Mouse (Mus musculus): Measurements from ENCODE around the gene Slc35a3. TPM values are rescaled to one million over a fixed set of nuclear protein-coding genes. Genes with fewer than 3 reads are reported as not detected.
A peak's percentile ranks its signal among the peaks of the same experiment; 100 is the strongest.

Gene Slc35a3
- polyA plus RNA-seq, 1 experiment from 2014 or later, result 14.8 TPM

DNA sequence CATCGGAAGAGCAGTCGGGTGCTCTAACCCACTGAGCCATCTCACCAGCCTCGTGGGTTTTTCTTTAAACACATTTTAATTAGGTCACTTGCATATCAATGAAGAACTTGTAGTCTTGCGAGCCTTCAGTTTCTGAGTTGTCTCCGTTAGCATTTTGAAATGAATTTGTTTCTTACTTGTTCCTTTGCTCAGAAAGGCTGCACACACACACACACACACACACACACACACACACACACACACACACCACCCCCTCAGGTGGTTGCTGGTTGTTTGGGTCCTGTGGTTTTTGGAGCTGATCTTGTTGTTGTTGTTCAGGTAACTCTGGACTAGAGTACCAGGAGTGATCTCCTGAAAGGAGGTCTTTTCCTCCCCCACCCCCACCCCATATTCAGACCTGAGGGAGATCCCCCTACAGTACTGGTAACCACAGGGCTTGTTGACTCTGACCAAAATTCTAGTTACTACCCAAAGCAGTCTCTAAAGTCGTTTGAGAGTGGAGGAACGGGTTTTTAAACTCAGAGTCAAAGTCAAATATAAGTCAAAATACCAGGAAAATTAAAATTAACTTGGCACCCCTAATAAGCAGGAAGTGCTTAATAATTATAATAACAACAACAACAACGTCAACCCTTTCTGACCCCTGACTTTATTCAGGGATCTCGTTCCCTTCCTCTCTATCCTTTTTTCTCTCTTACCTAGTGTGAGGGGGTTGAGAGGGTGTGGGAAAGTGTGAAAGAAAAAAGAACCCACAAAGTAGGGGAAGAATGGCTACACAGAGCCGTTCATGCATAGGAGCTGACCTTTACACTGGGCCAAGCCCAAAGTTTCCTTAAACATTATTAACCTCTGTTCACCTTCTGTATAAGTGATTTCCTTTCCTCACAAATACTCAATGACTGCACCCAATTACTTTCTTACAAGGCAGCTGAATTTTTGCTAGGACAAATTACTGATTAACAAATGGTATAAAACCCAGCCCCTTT, 11.2 kb upstream of the Slc35a3 start:
- 69% methylated on average over 10 of the region's 10 CpGs for WGBS

DNA sequence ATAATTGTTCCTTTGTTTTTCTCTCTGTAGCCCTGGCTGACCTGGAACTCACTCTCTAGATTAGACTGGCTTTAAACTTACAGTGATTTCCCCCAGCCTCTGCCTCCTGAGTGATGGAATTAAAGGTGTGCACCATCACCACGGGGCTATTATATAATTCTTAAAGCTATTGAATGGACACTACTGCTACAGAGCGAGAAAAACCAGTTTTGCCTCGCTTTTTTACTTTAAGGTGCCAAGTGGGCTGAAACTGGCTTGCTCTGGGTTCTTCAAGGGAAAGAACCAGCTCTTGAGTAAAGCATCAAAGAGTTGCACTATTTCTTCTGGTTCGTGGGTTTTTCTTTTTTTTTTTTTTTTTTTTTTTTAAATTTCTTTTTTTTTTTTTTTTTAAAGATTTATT, 10.3 kb upstream of the Slc35a3 start:
- H3K36me3 ChIP-seq, result no peaks in the 10 kb centered on the region
- H3K9me3 ChIP-seq (replicated peaks), result no peaks in the 10 kb centered on the region
- no peaks in the 10 kb centered on the region for H3K27me3 ChIP-seq (replicated peaks)
- no peak overlapping the region for H3K4me2 ChIP-seq
- 79% methylated on average over 4 of the region's 4 CpGs for WGBS
- ATAC-seq (ENCODE audit: insufficient number of reproducible peaks, low FRiP score), result no peak
- H3K4me1 ChIP-seq (replicated peaks), result peaks cover 7% of the 10 kb centered on the region; the same call in 1 of the 2 replicates
- no peak overlapping the region for H3K27ac ChIP-seq (ENCODE audit: poor library complexity, severe bottlenecking)
- H3K9ac ChIP-seq, result no peak overlapping the region
- no peak overlapping the region for H3K4me3 ChIP-seq

More for the DNA sequence above, 11.2 kb upstream of the Slc35a3 start:
- Histone ChIP-seq H3K27me3 (replicated peaks) (no peaks in the 10 kb centered on the region), H3K27ac (ENCODE audit: poor library complexity, severe bottlenecking) (no peak overlapping the region), H3K9me3 (replicated peaks) (no peaks in the 10 kb centered on the region), H3K4me1 (replicated peaks) (peaks cover 7% of the 10 kb centered on the region; the same call in 1 of the 2 replicates), H3K36me3 (no peaks in the 10 kb centered on the region), H3K4me2 (no peak overlapping the region), H3K4me3 (no peak overlapping the region), H3K9ac (no peak overlapping the region)
- ATAC-seq (ENCODE audit: insufficient number of reproducible peaks, low FRiP score), result no peak

DNA sequence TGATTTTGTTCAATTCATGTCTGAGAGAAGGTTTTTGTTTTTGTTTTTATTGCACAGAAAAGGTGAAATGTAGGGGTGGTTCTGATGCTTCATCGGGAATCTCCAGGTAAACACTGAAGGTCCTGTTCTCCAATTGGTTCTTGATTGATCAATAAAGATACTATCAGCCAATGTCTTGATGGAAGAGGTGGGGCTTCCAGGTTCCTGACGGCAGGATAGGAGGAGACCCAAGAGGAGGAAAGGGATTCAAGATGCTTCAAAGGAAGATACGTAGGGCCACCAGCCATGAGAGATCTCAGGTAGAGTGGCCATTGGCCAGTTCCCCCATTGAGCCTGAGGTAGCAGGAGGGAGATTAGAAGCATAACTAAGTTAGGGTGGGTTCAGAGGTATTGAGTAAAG, 6.3 kb upstream of the Slc35a3 start:
- Histone ChIP-seq H3K4me2 (no peak overlapping the region), H3K4me1 (replicated peaks) (peaks cover 1% of the 10 kb centered on the region; the same call in 1 of the 2 replicates), H3K4me3 (no peak overlapping the region), H3K36me3 (no peaks in the 10 kb centered on the region), H3K9ac (no peak overlapping the region), H3K9me3 (replicated peaks) (no peaks in the 10 kb centered on the region), H3K27me3 (replicated peaks) (no peaks in the 10 kb centered on the region), H3K27ac (ENCODE audit: poor library complexity, severe bottlenecking) (no peak overlapping the region)
- WGBS, result 50% methylated on average over 3 of the region's 3 CpGs
- ATAC-seq (ENCODE audit: insufficient number of reproducible peaks, low FRiP score), result no peak

DNA sequence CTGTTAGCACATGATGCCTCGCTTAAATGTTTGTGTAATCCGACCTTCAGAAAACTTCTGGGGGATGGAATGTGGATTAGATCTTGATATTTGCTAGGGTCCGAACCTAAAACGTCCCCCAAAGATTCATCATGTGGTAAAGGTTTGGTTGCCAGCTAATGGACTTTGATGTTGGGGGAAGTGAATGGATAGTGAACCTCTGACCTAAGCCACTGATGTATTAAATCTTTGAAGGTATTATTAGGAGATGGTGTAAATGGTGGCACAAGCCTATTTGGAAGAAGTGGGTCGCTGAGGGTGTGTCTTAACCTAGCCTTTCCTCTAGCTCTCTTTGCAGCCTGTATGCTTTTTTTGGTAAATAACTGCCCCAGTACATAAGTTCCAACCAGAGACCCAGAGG, 400 bp upstream of the Slc35a3 start:
- H3K27me3 ChIP-seq (replicated peaks), result no peaks in the 10 kb centered on the region
- WGBS, result 29% methylated on average over 5 of the region's 5 CpGs
- peak overlapping the region; percentile 82 for H3K4me2 ChIP-seq
- peak overlapping the region; percentile 92 for H3K4me3 ChIP-seq
- no peaks in the 10 kb centered on the region for H3K36me3 ChIP-seq
- no peaks in the 10 kb centered on the region for H3K9me3 ChIP-seq (replicated peaks)
- H3K9ac ChIP-seq, result 0 out of 2 replicates have a peak overlapping the region, but pooled peaks have one; percentile 91
- ATAC-seq (ENCODE audit: insufficient number of reproducible peaks, low FRiP score), result no peak
- H3K4me1 ChIP-seq (replicated peaks), result peaks cover 20% of the 10 kb centered on the region
- no peak overlapping the region for H3K27ac ChIP-seq (ENCODE audit: poor library complexity, severe bottlenecking)

DNA sequence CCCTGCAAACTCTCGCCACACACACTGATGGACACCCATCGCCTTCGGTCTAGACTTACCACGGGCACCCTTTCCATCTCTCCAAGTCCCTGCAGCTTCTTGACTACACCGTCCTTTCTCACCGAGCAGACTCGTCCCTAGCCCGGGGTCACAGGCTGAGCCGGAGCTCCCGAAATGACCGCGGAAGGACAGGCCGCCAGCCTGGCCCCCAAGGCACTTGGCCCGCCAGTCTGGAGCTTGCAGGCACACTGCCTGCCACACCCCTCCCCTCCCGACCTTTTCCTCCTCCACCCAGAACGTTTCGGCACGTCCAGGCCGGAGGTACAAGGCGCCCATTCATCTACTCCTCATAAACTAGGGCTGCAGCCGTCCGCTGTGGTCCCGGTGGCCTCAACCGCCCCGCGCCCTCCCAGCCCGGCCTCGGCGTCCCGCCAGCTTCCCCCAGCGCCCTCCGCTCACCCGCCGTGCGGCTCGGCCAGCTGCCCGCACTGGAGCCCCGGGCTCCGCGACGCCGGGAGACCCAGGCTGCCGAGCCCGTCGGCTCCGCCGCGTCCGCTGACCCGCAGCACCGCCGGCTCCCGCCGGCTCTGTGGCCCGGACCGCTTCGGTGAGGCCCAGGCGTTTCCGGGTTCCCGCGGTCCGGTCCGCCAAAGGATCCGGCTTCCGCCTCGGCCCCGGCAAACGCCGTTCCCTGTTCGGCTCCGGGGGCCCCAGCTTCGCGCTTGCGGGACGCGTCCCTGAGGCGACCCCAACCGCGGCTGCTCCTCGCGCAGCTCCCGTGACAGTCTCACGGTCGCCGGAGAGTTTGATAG, 801 bp downstream of the Slc35a3 start:
- peaks cover 3% of the 10 kb centered on the region for H3K36me3 ChIP-seq
- no peaks in the 10 kb centered on the region for H3K27me3 ChIP-seq (replicated peaks)
- H3K4me3 ChIP-seq, result peak overlapping the region; percentile 92
- peak overlapping the region; percentile 82 for H3K4me2 ChIP-seq
- peaks cover 20% of the 10 kb centered on the region for H3K4me1 ChIP-seq (replicated peaks)
- peak overlapping the region; percentile 76 for H3K27ac ChIP-seq (ENCODE audit: poor library complexity, severe bottlenecking)
- H3K9me3 ChIP-seq (replicated peaks), result no peaks in the 10 kb centered on the region
- H3K9ac ChIP-seq, result peak overlapping the region; percentile 91
- ATAC-seq (ENCODE audit: insufficient number of reproducible peaks, low FRiP score), result peak; percentile 89
- under 1% methylated on average over 85 of the region's 85 CpGs for WGBS

DNA sequence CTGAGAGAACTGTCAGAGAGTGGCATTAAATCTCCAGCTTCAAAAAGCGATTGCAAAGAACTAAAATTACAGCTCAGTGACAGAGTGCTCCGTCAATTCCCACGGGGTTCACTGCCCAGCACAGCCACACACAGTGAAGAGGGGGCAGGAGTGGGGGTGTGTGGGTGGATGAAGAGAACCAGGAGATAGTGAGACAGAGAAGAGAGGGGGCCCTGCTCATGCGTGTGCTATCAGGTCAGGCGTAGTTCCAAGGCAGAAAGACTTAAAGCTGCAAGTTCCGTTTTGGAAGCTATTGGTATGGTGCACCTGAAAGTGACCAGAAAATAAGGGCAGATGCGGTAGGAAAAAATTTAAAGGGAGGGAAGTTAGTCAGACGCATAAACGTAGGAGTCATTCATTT, 1.7 kb downstream of the Slc35a3 start:
- ATAC-seq (ENCODE audit: insufficient number of reproducible peaks, low FRiP score), result 0 out of 2 replicates have a peak, but pooled peaks have one; percentile 41
- WGBS, result 24% methylated on average over 9 of the region's 9 CpGs
- Histone ChIP-seq H3K4me2 (peak overlapping the region; percentile 82), H3K9ac (peak overlapping the region; percentile 69), H3K27me3 (replicated peaks) (no peaks in the 10 kb centered on the region), H3K9me3 (replicated peaks) (no peaks in the 10 kb centered on the region), H3K4me1 (replicated peaks) (peaks cover 20% of the 10 kb centered on the region), H3K27ac (ENCODE audit: poor library complexity, severe bottlenecking) (no peak overlapping the region), H3K4me3 (peak overlapping the region; percentile 92), H3K36me3 (peaks cover 7% of the 10 kb centered on the region)

GRCm38 (mm10) chr3:116705637-116706204, 6.9 kb downstream of the Slc35a3 start:
- Histone ChIP-seq H3K27me3 (replicated peaks) (no peaks in the 10 kb centered on the region), H3K36me3 (peaks cover 13% of the 10 kb centered on the region), H3K4me2 (no peak overlapping the region), H3K9ac (no peak overlapping the region), H3K27ac (ENCODE audit: poor library complexity, severe bottlenecking) (no peak overlapping the region), H3K4me1 (replicated peaks) (peaks cover 12% of the 10 kb centered on the region), H3K9me3 (replicated peaks) (no peaks in the 10 kb centered on the region), H3K4me3 (no peak overlapping the region)
- 88% methylated on average over 1 of the region's 1 CpGs for WGBS
- ATAC-seq (ENCODE audit: insufficient number of reproducible peaks, low FRiP score), result no peak

DNA sequence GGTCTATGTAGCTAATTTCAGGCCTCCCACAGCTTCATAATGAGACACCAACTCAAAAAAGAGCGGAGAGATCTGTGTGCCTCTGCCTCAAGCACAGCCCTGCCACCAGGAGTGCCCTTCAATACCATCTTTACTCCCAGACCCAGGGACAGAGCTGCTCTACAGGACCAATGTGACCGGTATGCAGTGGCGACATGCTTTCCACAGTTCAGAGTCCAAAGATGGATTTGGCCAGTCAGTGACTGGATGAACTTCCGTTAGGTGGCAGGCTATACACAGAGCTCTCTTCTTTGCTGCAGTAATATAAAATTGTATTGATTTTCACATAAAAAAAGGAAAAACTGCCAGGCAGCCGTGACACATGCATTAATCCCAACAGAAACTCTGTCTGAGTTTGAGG, 8.8 kb downstream of the Slc35a3 start:
- no peaks in the 10 kb centered on the region for H3K9me3 ChIP-seq (replicated peaks)
- peaks cover 10% of the 10 kb centered on the region for H3K4me1 ChIP-seq (replicated peaks)
- no peak overlapping the region for H3K9ac ChIP-seq
- no peaks in the 10 kb centered on the region for H3K27me3 ChIP-seq (replicated peaks)
- H3K36me3 ChIP-seq, result peaks cover 13% of the 10 kb centered on the region
- ATAC-seq (ENCODE audit: insufficient number of reproducible peaks, low FRiP score), result no peak
- 89% methylated on average over 5 of the region's 5 CpGs for WGBS
- no peak overlapping the region for H3K4me2 ChIP-seq
- H3K27ac ChIP-seq (ENCODE audit: poor library complexity, severe bottlenecking), result no peak overlapping the region
- H3K4me3 ChIP-seq, result no peak overlapping the region

DNA sequence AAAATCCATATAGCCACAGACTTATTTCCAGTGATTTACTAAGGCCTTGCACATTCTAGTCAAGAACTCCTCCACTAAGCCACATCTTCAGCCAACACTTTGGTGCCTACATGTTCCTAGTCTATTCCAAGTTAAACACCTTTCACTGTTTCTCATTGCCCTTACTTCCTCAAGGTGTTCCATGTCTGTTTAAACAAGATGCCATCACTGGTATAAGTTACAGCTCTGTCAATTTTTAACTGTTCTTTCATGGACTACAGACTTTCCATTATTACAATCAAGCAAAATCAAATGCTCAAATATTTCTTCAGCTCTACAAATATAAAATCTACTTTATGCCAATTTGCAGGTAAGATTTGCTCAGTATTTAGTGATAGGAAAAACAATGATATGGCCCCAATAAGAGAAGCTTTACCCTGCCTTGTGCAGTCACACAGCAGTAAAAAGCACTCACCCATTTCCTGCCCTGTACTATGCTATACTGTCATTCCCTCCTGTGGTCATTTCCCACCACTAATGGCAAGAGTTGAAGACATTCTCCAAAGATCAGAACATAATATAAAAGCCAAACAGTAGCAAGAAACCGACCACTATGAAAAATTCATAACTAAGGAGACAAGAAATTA, 9.9 kb downstream of the Slc35a3 start:
- no peak overlapping the region for H3K27ac ChIP-seq (ENCODE audit: poor library complexity, severe bottlenecking)
- H3K4me3 ChIP-seq, result no peak overlapping the region
- H3K36me3 ChIP-seq, result peaks cover 13% of the 10 kb centered on the region
- H3K4me1 ChIP-seq (replicated peaks), result peaks cover 10% of the 10 kb centered on the region
- 69% methylated on average over 1 of the region's 1 CpGs for WGBS
- no peak overlapping the region for H3K9ac ChIP-seq
- no peaks in the 10 kb centered on the region for H3K9me3 ChIP-seq (replicated peaks)
- H3K27me3 ChIP-seq (replicated peaks), result no peaks in the 10 kb centered on the region
- ATAC-seq (ENCODE audit: insufficient number of reproducible peaks, low FRiP score), result no peak
- no peak overlapping the region for H3K4me2 ChIP-seq

DNA sequence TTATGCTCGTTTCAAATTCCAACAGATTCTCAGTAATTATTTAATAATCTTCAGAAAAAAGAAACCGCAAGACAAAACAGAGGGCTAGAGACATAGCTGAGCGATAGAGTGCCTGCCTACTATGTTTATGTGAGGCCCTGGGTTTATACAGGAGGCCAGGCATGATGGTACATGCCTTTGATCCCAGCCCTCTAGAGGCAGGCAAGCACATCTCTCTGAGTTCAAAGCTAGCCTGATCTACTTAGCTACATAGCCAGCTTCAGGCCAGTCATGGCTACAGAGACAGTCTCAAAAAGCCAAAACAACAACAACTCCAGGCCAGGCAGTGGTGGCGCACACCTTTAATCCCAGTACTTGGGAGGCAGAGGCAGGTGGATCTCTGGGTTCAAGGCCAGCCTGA, 11.0 kb downstream of the Slc35a3 start:
- H3K9ac ChIP-seq, result no peak overlapping the region
- no peaks in the 10 kb centered on the region for H3K27me3 ChIP-seq (replicated peaks)
- WGBS, result 90% methylated on average over 4 of the region's 4 CpGs
- peaks cover 10% of the 10 kb centered on the region for H3K4me1 ChIP-seq (replicated peaks)
- no peak overlapping the region for H3K27ac ChIP-seq (ENCODE audit: poor library complexity, severe bottlenecking)
- H3K4me2 ChIP-seq, result no peak overlapping the region
- H3K9me3 ChIP-seq (replicated peaks), result no peaks in the 10 kb centered on the region
- ATAC-seq (ENCODE audit: insufficient number of reproducible peaks, low FRiP score), result no peak
- H3K4me3 ChIP-seq, result no peak overlapping the region
- H3K36me3 ChIP-seq, result peaks cover 8% of the 10 kb centered on the region

All from heart, embryonic 12.5 days (tissue).